Mouse (Mus musculus): ENCODE measurements around the gene Gm6583.

The Gm6583 gene

DNA sequence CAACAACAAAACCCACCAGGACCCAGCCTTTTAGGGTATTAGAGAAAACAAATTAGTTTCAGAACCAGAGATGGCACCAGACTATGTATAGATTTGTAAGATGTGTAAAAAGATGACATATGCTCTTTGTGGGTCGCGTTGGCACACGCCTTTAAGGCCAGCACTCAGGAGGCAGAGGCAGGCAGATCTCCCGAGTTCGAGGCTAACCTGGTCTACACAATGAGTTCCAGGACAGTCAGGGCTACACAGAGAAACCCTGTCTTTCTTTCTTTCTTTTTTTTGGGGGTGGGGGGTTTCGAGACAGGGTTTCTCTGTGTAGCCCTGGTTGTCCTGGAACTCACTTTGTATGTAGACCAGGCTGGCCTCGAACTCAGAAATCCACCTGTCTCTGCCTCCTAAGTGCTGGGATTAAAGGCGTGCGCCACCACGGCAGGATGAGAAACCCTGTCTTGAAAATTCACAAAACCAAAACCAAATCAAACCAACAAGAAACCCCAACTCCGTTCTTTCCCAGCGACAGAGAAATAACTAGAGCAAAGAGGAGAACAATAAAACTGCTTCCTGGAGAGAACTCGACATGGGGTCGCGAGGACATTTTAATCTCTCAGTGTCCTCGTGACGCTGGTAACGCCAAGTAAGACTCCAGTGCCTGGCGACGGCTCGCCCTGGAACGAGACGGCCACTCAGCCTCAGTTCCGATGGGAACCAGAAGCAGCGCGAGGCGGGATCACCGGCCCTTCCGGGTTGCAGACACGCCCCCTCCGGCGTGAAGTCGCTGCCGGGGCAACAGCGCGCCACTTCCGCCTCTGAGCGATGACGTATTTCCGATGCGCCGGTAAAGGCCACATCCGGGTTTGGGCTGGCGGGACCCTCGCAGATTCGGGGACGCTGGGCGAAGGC, 30.0 kb downstream of the Gm6583 start, which contains the start of gene Tfip11:
Gene Tfip11, plus strand, starts transcription at position 813 of the 900 bp plus-strand sequence.
- peak; percentile 96 for DNase-seq (ENCODE audit: low read depth, low spot score)

GRCm38 (mm10) chr5:112324637-112325545, 30.9 kb downstream of the Gm6583 start:
- peak; percentile 88 for DNase-seq (ENCODE audit: low read depth, low spot score)

- no peak for DNase-seq (ENCODE audit: low read depth, low spot score)
Measured at GRCm38 (mm10) chr5:112323246-112323645, 32.6 kb downstream of the Gm6583 start.

DNA sequence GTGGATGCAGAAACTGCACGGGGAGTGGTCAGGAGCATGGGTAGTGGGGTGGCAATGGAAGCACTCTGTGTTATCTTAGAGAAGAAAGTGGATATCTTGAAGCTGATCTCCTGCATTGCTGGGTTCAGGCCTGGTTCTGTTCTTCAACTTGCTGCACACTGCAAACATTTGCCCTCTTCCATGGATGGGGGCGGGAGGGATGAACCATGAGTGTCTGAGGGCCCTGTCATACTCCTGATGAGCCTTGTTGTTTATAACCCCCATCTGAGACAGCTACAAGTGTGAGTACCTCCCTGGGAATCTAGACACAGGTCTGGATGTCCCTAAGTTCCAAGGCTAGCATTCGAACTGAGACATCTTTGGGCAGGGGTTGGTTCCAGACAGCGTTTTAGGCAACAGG, 34.5 kb downstream of the Gm6583 start:
- DNase-seq (ENCODE audit: low read depth, low spot score): no peak

GRCm38 (mm10) chr5:112320936-112321335, 34.9 kb downstream of the Gm6583 start:
- DNase-seq (ENCODE audit: low read depth, low spot score): no peak

- no peak for DNase-seq (ENCODE audit: low read depth, low spot score)
Measured at GRCm38 (mm10) chr5:112320379-112320778, 35.5 kb downstream of the Gm6583 start.

GRCm38 (mm10) chr5:112319343-112319742, 36.5 kb downstream of the Gm6583 start:
- peak; percentile 96 for DNase-seq (ENCODE audit: low read depth, low spot score)

GRCm38 (mm10) chr5:112317328-112317727, 38.5 kb downstream of the Gm6583 start:
- DNase-seq (ENCODE audit: low read depth, low spot score): no peak

DNA sequence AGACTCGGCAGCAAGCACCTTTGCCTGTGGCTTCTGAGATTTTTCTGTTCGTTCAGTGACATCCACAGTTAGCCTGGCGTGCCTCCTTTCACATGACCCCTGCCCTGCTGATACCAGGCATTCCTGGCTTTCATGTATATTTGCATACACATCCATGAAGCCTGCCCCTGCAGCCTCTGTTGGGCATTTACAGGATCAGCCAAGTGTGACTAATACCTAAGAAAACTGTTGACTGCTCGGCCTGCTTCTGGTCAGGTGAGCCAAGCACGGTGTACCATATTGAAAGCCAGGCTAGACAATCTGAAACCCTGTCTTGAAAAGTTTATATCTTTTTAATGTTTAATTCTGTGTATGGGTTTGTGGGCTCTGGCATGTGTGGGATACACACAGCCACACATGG, 39.4 kb downstream of the Gm6583 start:
- DNase-seq (ENCODE audit: low read depth, low spot score): no peak

DNA sequence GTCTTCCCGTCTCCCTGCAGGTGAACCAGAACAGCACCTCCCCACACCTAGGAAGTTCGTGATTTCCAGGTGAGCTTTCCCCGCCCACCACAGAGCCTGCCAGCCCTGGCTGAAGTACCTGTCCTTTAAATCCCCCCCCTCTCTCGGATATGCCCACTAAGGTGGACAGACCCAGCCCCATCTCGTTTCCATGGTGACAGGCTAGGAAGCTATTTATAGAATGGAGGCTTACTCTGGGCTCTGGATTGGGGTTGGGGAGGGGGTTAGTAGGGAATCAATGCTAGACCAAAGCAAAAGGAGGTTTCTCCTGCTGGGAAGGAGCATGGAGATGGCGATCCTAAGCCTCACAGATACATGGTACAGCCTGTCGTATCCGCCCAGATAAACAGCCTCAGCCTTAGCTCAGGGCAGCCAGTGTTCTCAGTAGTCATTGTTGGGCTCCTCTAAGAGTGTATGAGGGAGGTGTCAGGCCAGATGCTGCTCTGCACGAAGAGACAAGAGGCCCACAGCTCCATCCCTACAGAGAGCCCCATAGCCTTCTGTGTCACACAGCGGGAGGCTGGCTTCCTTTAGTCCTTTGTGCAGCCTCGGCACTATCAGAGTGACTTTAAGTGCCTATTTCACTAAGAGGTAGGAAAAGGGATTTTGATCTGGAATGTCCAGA, 42.5 kb downstream of the Gm6583 start:
- DNase-seq (ENCODE audit: low read depth, low spot score): no peak

DNA sequence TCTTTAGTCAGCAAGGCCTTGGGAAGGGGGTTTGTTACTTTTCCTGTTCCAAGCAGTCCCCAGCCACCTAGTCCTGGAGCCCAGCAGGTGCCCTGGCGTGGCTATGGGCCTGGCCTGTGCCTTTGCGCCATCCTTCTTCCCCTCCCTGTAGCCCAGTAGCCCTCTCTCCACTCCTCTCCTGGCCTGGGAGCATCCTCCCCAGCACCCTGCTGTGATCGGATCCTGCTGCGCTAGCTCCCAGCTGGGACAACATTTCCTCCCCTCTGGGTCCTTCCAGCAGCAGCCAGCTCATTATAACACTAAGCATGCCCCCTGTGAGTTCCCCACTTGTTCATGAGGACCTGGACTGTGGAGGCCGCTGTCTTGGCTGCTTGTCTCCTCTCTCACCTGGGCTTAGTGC, 50.0 kb downstream of the Gm6583 start:
- DNase-seq (ENCODE audit: low read depth, low spot score): no peak
